Mouse (Mus musculus) brain, embryonic 14.5 days (tissue): Measurements from ENCODE around the gene Lbx2.

Experiments used
- CTCF ChIP-seq: fragments of 200-500 bp; IDR thresholded peaks from 2 replicates; pipeline ENCODE4 v1.5.1; 2012; ENCODE audit warnings: inconsistent platforms, mild to moderate bottlenecking, moderate library complexity, borderline replicate concordance; ENCODE audit not compliant: insufficient read depth, insufficient read length; ENCODE audit errors: extremely low read depth
- POLR2A ChIP-seq: fragments of 200-500 bp; IDR thresholded peaks from 2 replicates; pipeline ENCODE4 v1.6.1; 2012; ENCODE audit warnings: mild to moderate bottlenecking, inconsistent platforms, borderline replicate concordance; ENCODE audit not compliant: poor library complexity, insufficient read depth, insufficient read length, severe bottlenecking; ENCODE audit errors: extremely low read depth

DNA sequence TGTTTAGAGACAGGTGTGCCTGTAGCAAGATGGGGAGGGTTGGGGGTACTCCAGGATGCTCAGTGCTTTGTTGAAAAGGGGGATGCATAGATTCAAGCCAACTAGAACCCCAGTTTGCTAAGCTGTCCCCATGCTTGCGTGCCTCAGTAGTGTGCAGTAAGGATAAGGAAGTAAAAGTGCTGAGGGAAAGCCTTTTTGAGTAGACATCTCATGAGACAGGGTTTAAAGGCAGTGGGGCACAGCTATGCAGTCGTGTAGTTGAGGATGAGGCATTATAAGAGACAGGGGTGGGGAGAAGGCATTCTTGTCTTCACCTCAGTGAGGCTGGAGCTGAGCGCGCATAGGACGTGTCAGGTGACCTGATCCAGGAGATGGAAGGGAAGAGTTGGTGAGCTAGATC is 45.6 kb upstream of the Lbx2 start:
- TF ChIP-seq CTCF (no peak), POLR2A (no peak)
